Mouse (Mus musculus) CD8-positive naive resting alpha-beta T cell, adult 2 months (primary cell): Measurements from ENCODE around the gene AI837181.

Experiments
- DNase-seq, 2 experiments: peaks; one replicate each; pipeline ENCODE4 v3.0.0; 2022; ENCODE audit warnings: low read depth in 2 of 2, low spot score in 2 of 2

AI837181 gene

DNA sequence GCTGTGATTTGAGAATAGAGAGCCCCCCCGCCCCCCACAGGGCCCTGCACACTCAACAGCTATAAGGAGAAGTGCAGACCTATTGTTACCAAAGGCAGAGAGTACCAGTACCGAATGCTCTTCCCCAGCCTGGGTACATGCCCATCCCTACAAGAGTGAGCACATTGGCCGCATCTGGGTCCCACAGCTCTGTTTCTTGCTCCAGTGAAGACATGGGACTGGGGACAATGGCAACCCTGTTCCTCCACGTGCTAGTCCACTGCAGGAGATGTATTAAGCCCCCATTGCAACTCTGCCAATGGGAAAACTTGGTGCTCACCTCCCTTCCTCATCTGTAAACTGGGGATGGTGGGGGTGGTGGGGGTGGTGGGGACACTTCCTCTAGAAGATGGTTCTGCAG is 11.1 kb upstream of the AI837181 start:
- no peak for DNase-seq

DNA sequence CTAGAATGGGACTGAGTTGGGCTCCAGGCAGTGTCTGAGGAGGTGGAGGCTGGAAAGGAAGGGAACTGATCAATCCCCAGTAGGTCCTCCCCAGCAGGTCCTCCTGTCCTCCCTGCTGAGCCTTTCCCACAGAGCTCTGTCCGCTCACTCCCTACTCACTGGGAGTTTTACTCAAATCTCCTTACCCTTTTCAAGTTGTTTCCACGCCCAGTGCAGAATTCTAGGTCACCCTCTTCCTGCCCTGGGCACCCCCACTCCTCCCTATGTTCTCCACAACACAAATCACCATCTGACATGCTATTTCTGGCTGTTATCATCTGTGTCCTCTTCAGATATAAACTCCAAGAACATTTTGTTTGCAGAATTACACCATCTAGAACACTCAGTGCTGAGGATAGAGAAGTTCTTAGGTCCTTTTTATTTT is 10.4 kb upstream of the AI837181 start:
- no peak for DNase-seq

DNA sequence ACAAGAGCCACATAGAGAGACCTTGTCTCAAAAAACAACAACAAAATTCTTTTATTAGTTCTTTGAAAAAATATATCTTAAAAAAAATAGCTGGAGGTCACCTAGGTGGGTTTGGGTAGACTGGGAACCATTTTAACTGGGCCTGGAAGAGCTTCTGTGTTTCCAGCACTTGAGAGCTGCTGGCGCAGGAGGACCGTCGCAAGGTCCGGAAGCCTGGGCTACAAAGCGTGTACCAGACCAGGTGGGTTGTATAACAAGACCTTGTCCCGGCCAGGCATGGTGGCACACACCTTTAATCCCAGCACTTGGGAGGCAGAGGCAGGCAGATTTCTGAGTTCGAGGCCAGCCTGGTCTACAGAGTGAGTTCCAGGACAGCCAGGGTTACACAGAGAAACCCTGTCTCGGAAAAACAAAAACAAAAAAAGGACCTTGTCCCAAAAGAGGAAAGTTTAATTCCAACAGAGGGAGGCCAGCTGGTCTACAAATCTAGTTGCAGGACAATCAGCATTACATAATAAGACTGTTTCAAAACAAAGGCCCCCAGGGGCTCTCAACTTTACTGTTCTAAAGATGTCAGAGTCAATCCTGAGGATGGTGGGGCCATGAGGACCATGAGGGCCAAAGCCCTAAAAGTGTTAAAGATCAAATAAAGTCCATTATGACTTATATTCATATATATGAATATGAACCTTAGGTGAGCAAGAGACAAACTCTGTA is 6.0 kb upstream of the AI837181 start:
- DNase-seq, result no peak

DNA sequence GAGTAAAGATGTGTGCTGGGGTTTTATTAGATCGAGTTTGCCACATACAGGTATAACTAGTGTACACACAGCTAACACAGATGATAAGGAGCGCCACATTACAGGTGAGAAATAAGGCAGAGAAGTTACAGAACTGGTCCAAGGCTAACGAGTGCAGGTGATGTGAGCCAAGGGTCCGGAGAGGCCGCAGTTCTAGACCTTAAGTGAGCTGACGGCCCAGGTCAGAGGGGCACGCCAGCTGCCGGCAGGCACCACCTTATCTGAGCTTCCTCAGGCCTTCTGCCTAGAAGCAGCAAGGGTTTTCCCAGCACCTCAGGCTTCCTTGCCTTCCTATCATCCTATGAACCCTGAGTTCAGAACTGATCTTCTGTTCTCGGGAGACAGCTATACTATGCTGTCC is 5.3 kb upstream of the AI837181 start:
- no peak for DNase-seq

DNA sequence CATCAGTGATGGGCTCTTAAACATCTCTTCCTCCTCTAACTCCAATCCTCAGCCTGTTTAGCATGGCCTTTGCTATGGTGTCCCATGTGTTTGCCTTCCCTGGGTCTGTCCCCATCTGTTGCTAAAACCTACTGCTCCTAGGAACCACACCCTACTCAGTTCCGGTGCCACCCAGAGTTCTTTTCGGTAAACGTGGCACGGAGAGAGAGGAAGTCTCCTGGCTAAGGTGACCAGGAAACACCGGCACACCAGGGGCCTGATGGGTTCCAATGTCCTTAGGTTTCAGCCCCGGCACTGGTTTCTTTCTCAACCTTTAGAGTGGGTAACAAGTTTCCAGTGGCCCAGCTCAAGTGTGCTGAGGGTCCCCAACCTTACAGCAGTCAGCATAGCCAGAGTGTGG is 4.4 kb upstream of the AI837181 start:
- no peak for DNase-seq

DNA sequence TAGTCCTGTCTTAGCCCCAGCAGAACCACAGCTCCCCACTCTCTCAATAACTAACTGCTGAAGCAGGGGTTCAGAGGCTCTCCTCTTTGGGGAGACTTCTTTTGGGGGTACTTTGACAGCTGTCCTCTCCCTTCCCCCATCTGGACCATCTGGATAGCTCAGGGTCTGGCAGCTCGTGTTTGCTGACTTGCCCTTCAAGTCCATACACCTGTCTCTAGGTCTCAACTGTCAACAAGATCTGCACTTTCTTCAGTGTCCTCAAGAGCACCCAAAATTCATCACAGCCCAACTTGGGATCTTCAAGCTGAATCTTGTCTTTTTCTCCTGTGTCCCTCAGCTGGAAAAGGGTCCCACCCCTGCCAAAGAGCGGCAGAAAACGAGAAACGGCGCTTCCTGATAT is 3.2 kb upstream of the AI837181 start:
- DNase-seq, result no peak

DNA sequence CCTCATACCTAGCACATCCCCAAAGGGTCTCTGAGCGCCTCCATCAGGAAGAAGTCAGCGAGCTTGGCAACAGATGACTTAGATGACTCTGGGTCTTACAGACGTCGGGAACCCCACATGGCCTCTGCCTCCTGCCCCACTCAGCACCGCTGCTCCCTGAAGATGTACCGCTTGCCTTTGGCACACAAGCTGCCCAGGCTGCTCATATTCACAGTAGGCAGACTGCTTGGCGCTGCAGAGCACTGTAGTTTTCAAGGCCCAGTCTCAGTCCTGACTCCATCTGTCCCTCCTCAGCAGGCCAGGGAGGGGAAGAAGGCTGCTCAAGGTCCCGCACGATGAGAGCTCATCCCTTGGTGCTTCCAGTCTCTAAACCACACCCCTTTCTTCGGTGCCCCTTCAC is 2.7 kb upstream of the AI837181 start:
- no peak for DNase-seq

DNA sequence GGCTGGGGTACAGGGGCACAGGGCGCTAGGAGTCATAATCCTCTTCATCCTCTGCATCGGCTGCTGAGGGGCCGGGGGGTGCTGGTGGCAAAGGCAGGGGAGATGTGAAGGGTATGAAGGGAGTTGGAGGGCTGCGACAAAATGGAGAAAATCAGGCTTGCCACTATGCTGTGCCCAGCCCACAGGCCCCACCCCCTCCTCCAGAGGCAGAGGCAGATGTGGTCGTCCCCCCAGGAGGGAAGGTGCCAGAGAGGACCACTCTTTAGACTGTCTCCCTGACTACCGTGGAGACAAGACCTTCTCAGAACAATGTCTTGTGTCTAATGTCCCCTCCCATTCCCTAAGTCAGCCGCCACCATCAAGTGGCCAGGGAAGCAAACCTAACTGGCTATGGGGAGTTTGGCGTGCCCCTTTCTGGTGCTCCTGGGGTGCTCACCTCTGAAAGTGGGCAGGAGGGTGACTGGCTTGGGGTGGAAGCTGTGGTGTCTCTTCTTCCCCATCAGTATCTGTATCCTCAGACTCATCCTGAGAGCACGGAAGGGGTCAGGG is 2.0 kb upstream of the AI837181 start:
- DNase-seq, result no peak

DNA sequence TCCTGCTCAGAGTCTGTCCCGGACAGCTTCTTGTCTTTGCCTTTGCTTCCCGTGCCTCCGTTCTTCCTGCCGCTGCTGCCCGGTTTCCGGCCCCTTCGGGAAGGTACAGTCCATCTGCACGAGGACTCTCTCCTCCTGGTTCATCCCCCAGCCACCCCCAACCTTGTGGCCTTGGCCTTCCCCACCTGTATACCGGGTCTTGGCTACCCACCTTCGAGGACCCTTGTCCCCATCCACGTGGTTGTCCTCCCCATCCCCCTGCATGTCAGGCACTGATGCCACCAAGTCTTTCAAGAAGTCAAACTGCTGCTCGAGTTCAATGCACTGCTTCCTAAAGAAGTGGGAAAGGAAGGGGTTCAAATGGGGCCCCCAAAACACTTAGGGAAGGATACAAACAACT is 1.4 kb upstream of the AI837181 start:
- no peak for DNase-seq

DNA sequence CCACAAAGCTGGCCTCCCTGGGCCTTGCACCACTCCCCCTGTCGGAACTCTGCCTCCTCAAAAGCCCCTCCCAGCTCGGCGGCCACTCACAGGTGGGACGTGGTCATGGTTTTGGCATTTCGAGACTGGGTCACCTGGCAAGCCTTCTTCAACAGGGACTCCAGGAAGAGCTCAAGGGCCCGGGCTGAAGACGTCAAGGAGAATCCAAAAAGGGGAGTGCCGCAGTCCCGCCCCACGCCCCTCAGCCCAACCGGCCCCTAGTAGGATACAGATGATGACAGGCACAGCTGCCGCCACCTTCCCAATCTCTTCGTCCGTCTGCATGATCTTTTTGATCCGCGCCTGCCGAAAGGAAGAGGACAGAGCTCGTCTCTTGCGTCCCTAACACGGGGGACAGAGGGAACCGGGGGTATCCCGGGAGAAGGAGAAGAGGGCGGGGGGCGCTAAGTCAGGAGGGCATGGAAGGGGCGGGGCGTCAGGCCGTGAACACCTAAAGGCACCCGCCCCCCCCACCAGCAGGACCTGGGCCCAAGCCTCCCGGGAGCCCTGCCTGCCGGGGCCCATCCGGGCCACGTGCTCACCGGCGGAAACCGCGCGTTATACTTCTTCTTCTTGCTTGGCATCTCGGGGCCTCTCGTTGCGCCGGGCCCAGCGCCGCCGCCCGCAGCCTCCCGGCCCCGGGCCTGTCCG is 707 bp upstream of the AI837181 start:
- DNase-seq, result peak; percentile 49 to 51

DNA sequence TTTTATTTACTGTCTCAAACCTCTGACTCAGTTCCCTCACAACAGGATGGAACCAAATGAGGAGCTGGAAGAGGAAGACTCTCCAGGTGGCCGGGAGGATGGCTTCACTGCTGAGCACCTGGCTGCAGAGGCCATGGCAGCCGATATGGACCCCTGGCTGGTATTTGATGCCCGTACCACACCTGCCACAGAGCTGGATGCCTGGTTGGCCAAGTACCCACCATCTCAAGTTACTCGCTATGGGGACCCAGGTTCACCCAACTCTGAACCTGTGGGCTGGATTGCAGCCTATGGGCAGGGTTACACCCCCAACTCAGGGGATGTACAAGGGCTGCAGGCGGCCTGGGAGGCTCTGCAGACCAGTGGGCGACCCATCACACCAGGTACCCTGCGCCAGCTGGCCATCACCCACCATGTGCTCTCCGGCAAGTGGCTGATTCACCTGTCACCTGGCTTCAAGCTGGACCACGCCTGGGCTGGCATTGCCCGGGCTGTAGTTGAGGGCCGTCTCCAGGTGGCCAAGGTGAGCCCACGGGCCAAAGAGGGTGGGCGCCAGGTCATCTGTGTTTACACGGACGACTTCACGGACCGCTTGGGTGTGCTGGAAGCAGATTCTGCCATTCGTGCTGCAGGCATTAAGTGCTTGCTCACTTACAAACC is 1.1 kb downstream of the AI837181 start:
- DNase-seq, result no peak

DNA sequence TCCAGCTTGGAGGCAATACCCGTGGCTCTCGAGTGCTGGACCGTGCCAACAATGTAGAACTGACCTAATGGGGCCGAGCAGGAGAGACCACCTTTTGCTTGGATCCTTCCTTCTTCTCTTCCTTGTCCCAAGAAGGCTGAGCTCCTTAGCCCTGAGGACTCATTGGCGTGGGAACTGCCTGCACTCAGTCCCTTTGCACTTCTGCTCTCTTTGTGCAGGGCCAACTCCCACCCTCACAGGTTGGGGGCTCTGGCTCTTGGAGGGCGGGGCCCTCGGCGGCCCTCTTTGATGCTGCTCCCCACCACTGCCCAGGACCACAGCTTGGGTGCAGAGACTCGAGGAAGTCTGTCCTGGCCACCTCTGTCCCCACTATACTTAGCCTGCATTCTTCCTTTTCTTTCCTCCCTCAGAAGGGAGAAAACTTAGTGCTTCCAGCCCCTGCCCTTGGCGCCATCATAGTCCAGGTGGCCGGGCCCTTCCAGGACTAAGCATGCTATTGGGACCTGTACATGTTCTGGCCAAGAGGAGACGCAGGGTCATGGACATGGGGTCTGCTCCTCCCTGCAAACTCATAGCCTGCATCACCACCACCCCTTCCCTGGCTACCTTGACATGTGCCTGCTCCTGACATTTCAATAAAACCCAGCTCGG is 1.8 kb downstream of the AI837181 start:
- no peak for DNase-seq

DNA sequence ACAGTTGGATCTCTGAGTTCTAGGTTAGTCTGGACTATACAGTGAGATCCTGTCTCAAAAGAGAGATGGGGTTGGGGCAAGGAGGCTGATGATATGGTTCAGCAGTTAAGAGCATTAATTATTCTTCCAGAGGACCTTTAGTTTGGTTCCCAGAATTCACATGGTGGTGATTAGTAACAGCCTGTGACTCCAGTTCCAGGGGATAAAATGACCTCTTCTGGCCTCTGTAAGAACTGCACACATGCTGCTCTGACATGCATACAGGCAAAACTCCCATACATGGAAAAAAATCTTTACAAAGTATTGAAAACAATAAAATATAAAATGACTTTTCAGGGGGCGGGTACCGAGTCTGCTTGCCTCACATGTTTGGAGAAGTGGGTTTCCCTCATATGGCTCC is 3.1 kb downstream of the AI837181 start:
- DNase-seq, result peak in 1 of 2 experiments; percentile 56

DNA sequence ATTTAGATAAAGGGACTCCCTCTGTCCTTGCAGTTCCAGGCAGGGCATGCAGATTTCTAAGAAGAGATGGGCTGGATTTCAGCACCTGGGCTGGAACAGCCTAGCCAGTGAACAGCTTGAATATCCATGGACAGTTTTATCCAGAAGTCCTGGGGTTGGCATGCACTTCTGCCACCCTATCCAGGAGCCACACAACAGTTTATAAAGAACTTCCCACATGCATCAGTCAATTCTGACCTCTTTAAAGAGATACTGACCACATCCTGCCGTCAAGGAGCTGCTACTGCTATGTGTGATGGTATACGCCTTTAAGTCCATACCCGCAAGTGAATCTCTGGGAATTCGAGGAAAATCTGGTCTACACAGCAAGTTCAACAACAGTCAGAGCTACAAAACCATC is 4.3 kb downstream of the AI837181 start:
- no peak for DNase-seq

DNA sequence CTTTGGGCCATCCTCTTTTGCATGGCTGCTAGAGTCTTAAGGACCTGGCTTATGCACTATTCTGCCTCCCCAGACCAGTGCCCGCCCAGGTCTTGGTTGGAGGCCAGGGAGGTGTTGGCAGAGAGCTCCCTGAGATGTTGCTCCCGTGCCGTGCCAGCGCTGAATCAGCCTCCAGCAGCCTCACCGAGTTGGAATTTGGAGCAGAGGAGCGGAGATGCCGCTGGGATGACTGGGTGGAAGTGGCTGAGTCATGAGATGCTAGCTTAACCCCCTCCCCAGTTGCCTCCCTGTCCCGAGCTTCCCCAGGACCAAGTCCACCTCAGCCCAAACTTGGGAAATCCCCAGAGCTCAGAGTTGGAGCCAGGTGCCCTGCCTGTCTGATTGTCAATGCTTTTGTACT is 4.9 kb downstream of the AI837181 start:
- DNase-seq, result no peak

DNA sequence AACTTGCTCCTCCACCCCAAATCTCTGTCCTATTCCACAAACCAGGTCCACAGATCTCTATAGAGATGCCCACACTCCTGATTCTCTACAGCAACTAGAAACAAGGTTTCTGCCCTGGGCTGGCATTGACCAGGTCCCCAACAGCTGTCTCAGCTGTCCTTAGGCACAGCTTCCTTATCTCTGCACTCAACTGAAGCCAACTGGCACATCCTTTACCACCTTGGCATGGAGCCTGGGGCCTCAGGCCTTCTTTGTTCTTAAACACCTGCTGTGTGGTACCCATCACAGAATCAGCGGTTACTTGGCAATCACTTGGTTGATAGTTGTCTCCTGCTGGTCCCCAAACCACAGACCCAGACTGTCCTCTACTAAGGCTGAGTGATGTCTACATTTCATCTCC is 5.5 kb downstream of the AI837181 start:
- DNase-seq, result no peak

DNA sequence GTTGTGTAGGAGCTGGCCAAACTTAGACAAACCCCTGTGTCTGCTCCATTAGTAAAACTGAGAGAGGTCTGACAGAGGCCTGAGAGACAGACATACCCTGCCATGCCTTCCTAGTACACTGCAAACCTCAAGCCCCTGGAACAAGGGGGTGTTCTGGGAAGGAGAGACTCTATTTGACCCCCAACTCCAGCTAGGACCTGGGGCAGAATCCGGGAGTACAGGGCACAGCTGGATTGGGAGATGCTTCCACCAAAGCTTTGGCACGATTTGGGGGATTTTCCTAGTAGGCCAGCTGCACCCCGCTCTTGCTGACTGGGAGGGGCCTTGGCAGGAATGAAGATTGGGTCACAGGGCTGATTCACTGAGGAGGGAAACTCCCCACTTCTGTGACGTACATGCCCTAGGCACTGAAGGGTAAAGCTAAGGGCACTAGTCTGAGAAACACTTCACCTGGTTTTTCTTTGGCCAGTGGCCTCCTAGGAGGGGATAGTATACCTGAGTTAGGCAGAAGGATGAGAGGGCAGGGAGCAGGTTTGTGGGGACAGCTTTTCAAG is 7.0 kb downstream of the AI837181 start:
- no peak for DNase-seq

DNA sequence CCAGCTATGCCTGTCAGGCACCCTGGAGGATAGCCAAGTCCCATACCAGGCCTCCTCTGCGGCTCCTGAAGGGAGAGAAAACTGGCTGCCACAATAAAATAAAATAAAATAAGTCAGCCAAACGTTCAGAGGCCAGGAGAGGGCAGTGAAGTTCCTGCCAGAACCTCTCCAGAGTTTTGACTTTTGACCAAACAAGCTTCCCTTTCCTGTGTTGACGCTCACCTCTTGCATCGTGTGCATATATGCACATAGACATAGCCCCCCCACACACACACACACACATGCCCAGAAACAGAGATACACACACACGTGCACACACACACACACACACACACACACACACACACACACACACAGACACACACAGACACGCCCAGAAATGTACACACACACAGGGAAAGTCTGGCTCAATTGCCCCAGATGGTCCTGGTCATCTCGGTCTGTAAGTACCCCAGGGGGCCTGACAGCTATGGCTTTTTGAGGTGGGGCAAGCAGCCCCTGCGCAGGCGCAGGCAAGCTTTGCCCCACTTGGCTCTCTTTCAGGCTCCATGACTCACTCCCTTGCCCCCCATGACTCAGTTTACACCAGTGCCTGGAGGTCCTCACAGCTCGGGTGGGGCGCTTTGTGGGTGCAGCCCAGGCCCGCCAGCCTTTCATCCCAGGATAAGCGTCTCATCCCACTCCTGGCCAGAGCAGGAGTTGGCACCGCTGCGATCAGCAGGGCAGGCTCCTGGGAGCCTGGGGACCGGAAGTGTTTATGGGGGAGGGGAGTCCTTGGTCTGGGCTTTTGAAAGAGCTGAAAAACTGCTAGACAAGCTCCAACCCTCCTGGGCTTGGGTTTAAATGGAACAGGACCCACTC is 8.3 kb downstream of the AI837181 start:
- DNase-seq, result peak; percentile 33 to 56

DNA sequence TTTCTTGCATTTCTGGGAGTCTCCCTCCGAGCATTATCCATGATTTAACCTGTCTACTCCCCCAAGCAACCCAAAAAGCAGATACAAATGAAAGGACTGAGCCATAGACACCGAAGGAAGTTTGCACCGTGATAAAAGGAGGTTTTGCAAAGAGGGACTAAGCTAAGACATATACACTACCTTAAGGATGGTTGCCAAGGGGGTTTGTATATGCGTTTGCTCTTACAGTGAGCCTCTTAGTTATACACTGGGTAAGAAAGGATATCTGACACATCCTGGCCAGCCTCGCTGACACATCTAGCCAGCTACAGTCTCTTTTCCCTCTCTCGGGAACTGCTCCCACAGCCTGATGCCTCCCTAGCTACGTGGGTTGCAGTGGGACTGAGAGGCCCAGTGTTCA is 9.0 kb downstream of the AI837181 start:
- DNase-seq, result no peak

DNA sequence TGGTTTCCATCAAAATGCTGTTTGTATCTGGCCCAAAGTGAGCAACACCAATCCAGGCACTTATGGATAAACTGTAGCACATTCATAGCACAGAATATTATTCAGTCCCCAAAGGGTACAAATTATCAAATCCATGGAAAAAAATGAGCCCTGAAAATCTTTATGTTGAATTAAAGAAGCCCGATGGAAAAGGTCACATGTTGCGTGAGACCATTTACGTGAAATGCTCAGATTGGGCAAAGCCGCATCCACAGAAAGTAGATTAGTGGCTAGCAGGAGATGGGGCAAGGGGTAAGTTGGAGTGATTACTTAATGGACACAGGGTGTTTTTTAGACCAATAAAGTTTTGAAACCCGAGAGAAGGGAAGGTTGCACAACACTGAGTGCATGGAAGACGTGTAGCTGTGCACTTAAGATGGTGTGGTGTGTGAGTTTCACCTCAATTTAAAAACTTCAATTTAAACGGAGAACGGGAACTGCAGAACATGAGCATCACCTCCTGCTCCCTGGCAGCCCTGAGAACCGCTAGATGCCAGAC is 19.5 kb downstream of the AI837181 start:
- no peak for DNase-seq
